Mouse (Mus musculus) C2C12 (cell line): ENCODE measurements around the gene Spint2. TPM values are rescaled to one million over a fixed set of nuclear protein-coding genes. Genes with fewer than 3 reads are reported as not detected.

Experiments
- H3K27me3 ChIP-seq: one replicate; pipeline ENCODE4 v1.6.1; 2011; ENCODE audit not compliant: control insufficient read depth, insufficient read depth, insufficient read length
- H3K36me3 ChIP-seq: one replicate; pipeline ENCODE4 v1.6.1; 2011; ENCODE audit not compliant: control insufficient read depth, insufficient read depth
- H3K4me3 ChIP-seq: one replicate; pipeline ENCODE4 v1.5.1; 2011; ENCODE audit warnings: mild to moderate bottlenecking, control low read depth; ENCODE audit not compliant: poor library complexity, insufficient read depth, severe bottlenecking
- H3K79me2 ChIP-seq: one replicate; pipeline ENCODE4 v1.6.1; 2011; ENCODE audit not compliant: control insufficient read depth, insufficient read depth
- H3K79me3 ChIP-seq: one replicate; pipeline ENCODE4 v1.6.1; 2011; ENCODE audit warnings: low read depth, control low read depth
- H3ac ChIP-seq: one replicate; pipeline ENCODE3; 2011; ENCODE audit warnings: low read depth; ENCODE audit not compliant: control insufficient read depth, insufficient read length
- CEBPB ChIP-seq: IDR thresholded peaks from one replicate; pipeline ENCODE4 v1.6.1; 2011; ENCODE audit warnings: low read depth, mild to moderate bottlenecking, control low read depth, moderate library complexity
- CTCF ChIP-seq: IDR thresholded peaks from one replicate; pipeline ENCODE4 v1.5.1; 2011; ENCODE audit not compliant: control insufficient read depth, insufficient read depth, insufficient read length
- FOSL1 ChIP-seq: IDR thresholded peaks from one replicate; pipeline ENCODE4 v1.8.0; 2011; ENCODE audit warnings: mild to moderate bottlenecking, low read length; ENCODE audit not compliant: poor library complexity, insufficient read depth, severe bottlenecking
- MAX ChIP-seq: IDR thresholded peaks from one replicate; pipeline ENCODE4 v1.6.1; 2011; ENCODE audit warnings: mild to moderate bottlenecking, control low read depth
- MYOD1 ChIP-seq: IDR thresholded peaks from one replicate; pipeline ENCODE4 v1.6.1; 2011; ENCODE audit warnings: low read depth; ENCODE audit not compliant: control insufficient read depth, insufficient read length
- MYOG ChIP-seq: IDR thresholded peaks from one replicate; pipeline ENCODE4 v1.6.1; 2011; ENCODE audit not compliant: control insufficient read depth, insufficient read length; ENCODE audit errors: extremely low read depth
- USF1 ChIP-seq: IDR thresholded peaks from one replicate; pipeline ENCODE4 v1.6.1; 2011; ENCODE audit warnings: low read depth, mild to moderate bottlenecking, control low read depth, moderate library complexity
- polyA plus RNA-seq: library from polyadenylated mRNA; unstranded; fragments of >200 nt; fragmentation: generic; extraction: Trizol; gene quantifications from one replicate; pipeline ENCODE4 v1.2.1, GENCODE M21; 2012; ENCODE audit warnings: missing spikeins

The Spint2 gene
- polyA plus RNA-seq, 1 experiment: not detected

GRCm38 (mm10) chr7:29301127-29301566 lies 19.4 kb upstream of the Spint2 start:
- Histone ChIP-seq H3K79me3 (no peaks in the 10 kb centered on the region), H3K27me3 (no peaks in the 10 kb centered on the region), H3K4me3 (no peak overlapping the region), H3K36me3 (no peaks in the 10 kb centered on the region), H3K79me2 (no peaks in the 10 kb centered on the region), H3ac (no peak overlapping the region)
- TF ChIP-seq CTCF (peak; percentile 21), MAX (no peak)

- H3K79me3 ChIP-seq: no peaks in the 10 kb centered on the region
- H3ac ChIP-seq: no peak overlapping the region
- no peaks in the 10 kb centered on the region for H3K27me3 ChIP-seq
- H3K4me3 ChIP-seq: no peak overlapping the region
- TF ChIP-seq USF1 (no peak), MYOD1 (no peak), MYOG (no peak), CTCF (peak; percentile 74)
- no peaks in the 10 kb centered on the region for H3K36me3 ChIP-seq
- H3K79me2 ChIP-seq: no peaks in the 10 kb centered on the region
These were observed 15.3 kb upstream of the Spint2 start for GRCm38 (mm10) chr7:29296998-29297397.

GRCm38 (mm10) chr7:29295861-29296647 lies 14.3 kb upstream of the Spint2 start:
- TF ChIP-seq CTCF (no peak), MYOD1 (no peak), FOSL1 (no peak), USF1 (no peak), CEBPB (no peak), MYOG (no peak), MAX (no peak)

GRCm38 (mm10) chr7:29294111-29294761 lies 12.5 kb upstream of the Spint2 start:
- no peaks in the 10 kb centered on the region for H3K79me2 ChIP-seq
- no peak overlapping the region for H3K4me3 ChIP-seq
- no peaks in the 10 kb centered on the region for H3K27me3 ChIP-seq
- no peaks in the 10 kb centered on the region for H3K36me3 ChIP-seq
- no peaks in the 10 kb centered on the region for H3K79me3 ChIP-seq
- H3ac ChIP-seq: no peak overlapping the region
- no peak for TF ChIP-seq USF1
- TF ChIP-seq MYOD1: no peak
- TF ChIP-seq MAX: no peak
- no peak for TF ChIP-seq FOSL1
- TF ChIP-seq MYOG: no peak
- no peak for TF ChIP-seq CTCF
- no peak for TF ChIP-seq CEBPB

More at GRCm38 (mm10) chr7:29295861-29296647, 14.3 kb upstream of the Spint2 start:
- Histone ChIP-seq H3ac (no peak overlapping the region), H3K36me3 (no peaks in the 10 kb centered on the region), H3K27me3 (no peaks in the 10 kb centered on the region), H3K79me3 (no peaks in the 10 kb centered on the region), H3K4me3 (no peak overlapping the region), H3K79me2 (no peaks in the 10 kb centered on the region)

- H3K4me3 ChIP-seq: no peak overlapping the region
- H3ac ChIP-seq: no peak overlapping the region
- H3K27me3 ChIP-seq: no peaks in the 10 kb centered on the region
- H3K36me3 ChIP-seq: no peaks in the 10 kb centered on the region
- H3K79me2 ChIP-seq: no peaks in the 10 kb centered on the region
- TF ChIP-seq FOSL1 (no peak), CEBPB (no peak), MAX (no peak), MYOG (no peak), CTCF (no peak), MYOD1 (no peak), USF1 (no peak)
- no peaks in the 10 kb centered on the region for H3K79me3 ChIP-seq
These were observed 11.7 kb upstream of the Spint2 start for GRCm38 (mm10) chr7:29293131-29294065.
